Mouse (Mus musculus) mouse embryonic stem cell (cell line): ENCODE data around the gene Cryzl2.

ENCODE experiments used
- in situ Hi-C, 2 experiments: fragments of 300-500 bp; cut with MboI; formaldehyde crosslinking; loops; 1 replicate in 1 of 2; 3 replicates in 1 of 2; pipeline ENCODE4 v1.14.3; 2019 to 2020; ENCODE audit warnings: low sequenced_read_pairs in 2 of 2, low pct_unique_long_range_greater_than_20kb in 1 of 2, mixed read lengths in 1 of 2; ENCODE audit not compliant: unreplicated experiment in 1 of 2

The Cryzl2 gene

GRCm38 (mm10) chr1:157458421-157459208 is at the start of gene Cryzl2:
Gene Cryzl2 (plus strand): TSS chr1:157458577.
- in situ Hi-C loops, result loop anchor here in 1 of 2 experiments (25.0 kb wide), 1 partner anchor 371 kb away; no protein-coding TSS in a partner anchor

GRCm38 (mm10) chr1:157409648-157410047 is 48.7 kb upstream of the Cryzl2 start:
- in situ Hi-C loops, result no loop called here

GRCm38 (mm10) chr1:157410937-157411336 is 47.4 kb upstream of the Cryzl2 start:
- in situ Hi-C loops, result no loop called here

- in situ Hi-C loops, result no loop called here
Observed at GRCm38 (mm10) chr1:157411341-157411710, 47.1 kb upstream of the Cryzl2 start.

- in situ Hi-C loops, result no loop called here
Observed at GRCm38 (mm10) chr1:157411711-157412380, 46.5 kb upstream of the Cryzl2 start.

- in situ Hi-C loops, result no loop called here
Observed at GRCm38 (mm10) chr1:157412454-157413369, 45.7 kb upstream of the Cryzl2 start, which contains the start of gene Rasal2. Gene Rasal2 (minus strand): TSS chr1:157412595.

GRCm38 (mm10) chr1:157415771-157416170 is 42.6 kb upstream of the Cryzl2 start:
- in situ Hi-C loops, result no loop called here

- in situ Hi-C loops, result no loop called here
Observed at GRCm38 (mm10) chr1:157416628-157417027, 41.7 kb upstream of the Cryzl2 start.

- in situ Hi-C loops, result no loop called here
Observed at GRCm38 (mm10) chr1:157417414-157417813, 41.0 kb upstream of the Cryzl2 start.

- in situ Hi-C loops, result no loop called here
Observed at GRCm38 (mm10) chr1:157417861-157418260, 40.5 kb upstream of the Cryzl2 start.

GRCm38 (mm10) chr1:157425741-157426427 is 32.5 kb upstream of the Cryzl2 start:
- in situ Hi-C loops, result no loop called here

- in situ Hi-C loops, result no loop called here
Observed at GRCm38 (mm10) chr1:157426933-157427332, 31.4 kb upstream of the Cryzl2 start.

- in situ Hi-C loops, result no loop called here
Observed at GRCm38 (mm10) chr1:157427604-157428003, 30.8 kb upstream of the Cryzl2 start.

- in situ Hi-C loops, result no loop called here
Observed at GRCm38 (mm10) chr1:157428366-157428765, 30.0 kb upstream of the Cryzl2 start.

GRCm38 (mm10) chr1:157433316-157433715 is 25.1 kb upstream of the Cryzl2 start:
- in situ Hi-C loops, result no loop called here

- in situ Hi-C loops, result no loop called here
Observed at GRCm38 (mm10) chr1:157434404-157434803, 24.0 kb upstream of the Cryzl2 start.

GRCm38 (mm10) chr1:157435926-157436325 is 22.5 kb upstream of the Cryzl2 start:
- in situ Hi-C loops, result no loop called here

- in situ Hi-C loops, result no loop called here
Observed at GRCm38 (mm10) chr1:157438290-157438689, 20.1 kb upstream of the Cryzl2 start.
